8 mouse cellular contexts compared by ENCODE assay signal in genomic region chr7:83599913-83600286, GRCm38 (mm10). TPM values are rescaled to one million over a fixed set of nuclear protein-coding genes. Genes with fewer than 3 reads are reported as not detected.
DNase-seq lines count a peak whose midpoint lies in the region; ATAC-seq and TF ChIP-seq lines count a peak whose summit lies in the region.

No protein-coding gene starts in this region.

- no peak overlapping the region for H3K4me2 ChIP-seq in kidney, postnatal 0 days (ENCODE audit: low read length)
- no peak overlapping the region for H3K4me2 ChIP-seq in neural tube, embryonic 11.5 days (ENCODE audit: low read depth)

- intact Hi-C loops in gastrocnemius, postnatal 36 days (cut with DNase I): no loop called here
- intact Hi-C loops in left cerebral cortex, postnatal 4 days (cut with DNase I): no loop called here

- no peaks in the 10 kb centered on the region for H3K36me3 ChIP-seq in kidney, postnatal 0 days (ENCODE audit: insufficient read depth, low read length)
- H3K36me3 ChIP-seq in neural tube, embryonic 11.5 days (ENCODE audit: control insufficient read depth, insufficient read depth, low read length): no peaks in the 10 kb centered on the region

- 67% methylated on average over 8 of the region's 8 CpGs for WGBS in kidney, postnatal 0 days
- WGBS in neural tube, embryonic 11.5 days: 53% methylated on average over 8 of the region's 8 CpGs

- H3K27me3 ChIP-seq in kidney, postnatal 0 days (ENCODE audit: insufficient read depth, low read length): no peaks in the 10 kb centered on the region
- no peaks in the 10 kb centered on the region for H3K27me3 ChIP-seq in neural tube, embryonic 11.5 days (ENCODE audit: control insufficient read depth, insufficient read depth, low read length)

- H3K9ac ChIP-seq in kidney, postnatal 0 days (ENCODE audit: low read depth, low read length): no peak overlapping the region
- H3K9ac ChIP-seq in neural tube, embryonic 11.5 days (ENCODE audit: low read length): no peak overlapping the region

- H3K9me3 ChIP-seq in kidney, postnatal 0 days (replicated peaks; ENCODE audit: low read length): no peaks in the 10 kb centered on the region
- no peaks in the 10 kb centered on the region for H3K9me3 ChIP-seq in neural tube, embryonic 11.5 days (ENCODE audit: control insufficient read depth, low read length)

- H3K27ac ChIP-seq in kidney, postnatal 0 days: no peak overlapping the region
- no peak overlapping the region for H3K27ac ChIP-seq in neural tube, embryonic 11.5 days (ENCODE audit: low read depth, low read length)

- H3K4me3 ChIP-seq in kidney, postnatal 0 days (replicated peaks; ENCODE audit: low read depth, low read length): no peak overlapping the region
- H3K4me3 ChIP-seq in neural tube, embryonic 11.5 days (ENCODE audit: low read depth, low read length): no peak overlapping the region

- peak; percentile 63 for TF ChIP-seq CTCF in kidney, postnatal 0 days (IDR thresholded peaks at IDR 0.05; ENCODE audit: low read depth)

- no peak for ATAC-seq in kidney, postnatal 0 days (replicated peaks; ENCODE audit: low FRiP score, low read depth)
- no peak for ATAC-seq in neural tube, embryonic 11.5 days (ENCODE audit: insufficient read depth, low FRiP score, low TSS enrichment)

- H3K4me1 ChIP-seq in kidney, postnatal 0 days (replicated peaks; ENCODE audit: insufficient read depth, low read length): no peaks in the 10 kb centered on the region
- no peaks in the 10 kb centered on the region for H3K4me1 ChIP-seq in neural tube, embryonic 11.5 days (ENCODE audit: control insufficient read depth, insufficient read depth, low read length)

- peak; percentile 28 for DNase-seq in kidney, postnatal 0 days (ENCODE audit: low spot score)
- no peak for DNase-seq in kidney, adult 11 months
- peak; percentile 9 for DNase-seq in MEL-GATA-1-ER (ENCODE audit: extremely low read depth, low read depth)
- peak; percentile 53 for DNase-seq in cerebellum, adult 8-10 months
- DNase-seq in gastrocnemius, postnatal 36 days: peak; percentile 32 to 35
- peak; percentile 51 for DNase-seq in left cerebral cortex, postnatal 4 days
- peak; percentile 57 for DNase-seq in neural tube, embryonic 11.5 days (ENCODE audit: low spot score)
- peak; percentile 82 for DNase-seq in thymus, postnatal 4 days

RNA-seq across cellular contexts. Expression of gene Tmc3, which starts 15.2 kb away (rescaled TPM):
- 1.9 and 2.3 TPM in 2 replicates for polyA plus RNA-seq in kidney, postnatal 0 days (2015; fragmentation: Nextera tagmentation; extraction: Ambion mirVana)
- under 1 TPM in 1 of 2 experiments, not detected in 1; 0.10 TPM for total RNA-seq in gastrocnemius, postnatal 36 days (2021)
- under 1 TPM; 0.08 TPM for total RNA-seq in left cerebral cortex, postnatal 4 days (2021)
- 0.54 and 0.64 TPM in 2 replicates for polyA plus RNA-seq in neural tube, embryonic 11.5 days (2014; fragmentation: Nextera tagmentation; extraction: Ambion mirVana)

RNA-seq across cellular contexts. Expression of gene Stard5, which starts 31.9 kb away (rescaled TPM):
- 45.9 and 51.2 TPM in 2 replicates for polyA plus RNA-seq in kidney, postnatal 0 days (2015; fragmentation: Nextera tagmentation; extraction: Ambion mirVana)
- 1 to 10 TPM; 4.2 to 4.7 TPM for total RNA-seq in gastrocnemius, postnatal 36 days (2021)
- total RNA-seq in left cerebral cortex, postnatal 4 days (2021): 10 to 100 TPM; 10.2 to 10.4 TPM
- 10.7 and 11.0 TPM in 2 replicates for polyA plus RNA-seq in neural tube, embryonic 11.5 days (2014; fragmentation: Nextera tagmentation; extraction: Ambion mirVana)
